Mouse (Mus musculus) adrenal gland, postnatal 4 days (tissue): Measurements from ENCODE around the gene Gm9040. TPM values are rescaled to one million over a fixed set of nuclear protein-coding genes. Genes with fewer than 3 reads are reported as not detected.
A peak's percentile ranks its signal among the peaks of the same experiment; 100 is the strongest.
"Not testable (repeated sequence)": the region's sequence is repeated elsewhere in the genome, so short reads cannot be mapped to it uniquely, and the experiment has no call there.

ENCODE experiments used
- DNase-seq, 2 experiments: peaks; one replicate each; pipeline ENCODE4 v3.0.0; 2021 to 2022; ENCODE audit warnings: low spot score in 2 of 2, mixed read lengths in 2 of 2
- long read RNA-seq, 2 experiments: library from polyadenylated mRNA; stranded (forward); transcript quantifications; one replicate each; pipeline ENCODE4 v2.0.0; 2021
- total RNA-seq, 2 experiments: library from RNA; stranded (reverse); gene quantifications; 2 replicates each; pipeline ENCODE4 v1.2.3; 2021

The Gm9040 gene
- total RNA-seq: not detected
- long read RNA-seq, experiment 1: 0 reads
- long read RNA-seq, experiment 2: 0 reads

- DNase-seq: not testable (repeated sequence)
Measured at GRCm38 (mm10) chr10:118326869-118327268, at the start of gene Gm9040. Gene Gm9040, minus strand, starts transcription at chr10:118326969.

- DNase-seq: peak; percentile 37 to 62
Measured at GRCm38 (mm10) chr10:118370443-118370842, 43.7 kb upstream of the Gm9040 start.

DNA sequence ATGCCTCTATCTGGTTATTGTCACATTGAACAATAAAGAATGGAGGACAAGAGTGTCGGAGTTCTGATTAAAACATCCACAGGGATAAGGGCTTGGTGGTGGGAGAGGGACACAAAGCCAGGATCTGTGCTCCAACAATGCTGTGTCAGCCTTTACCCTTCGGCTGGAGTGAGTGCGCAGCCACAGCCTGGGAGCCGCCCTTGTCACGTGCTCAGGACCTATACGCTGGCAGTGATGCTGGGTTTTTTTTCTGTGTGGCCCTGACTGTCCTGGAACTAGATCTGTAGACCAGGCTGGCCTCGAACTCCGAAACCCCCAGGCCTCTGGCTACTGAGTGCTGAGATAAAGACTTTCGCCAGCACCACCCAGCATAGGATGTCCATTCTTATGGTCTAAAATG, 42.7 kb upstream of the Gm9040 start:
- DNase-seq: no peak

DNA sequence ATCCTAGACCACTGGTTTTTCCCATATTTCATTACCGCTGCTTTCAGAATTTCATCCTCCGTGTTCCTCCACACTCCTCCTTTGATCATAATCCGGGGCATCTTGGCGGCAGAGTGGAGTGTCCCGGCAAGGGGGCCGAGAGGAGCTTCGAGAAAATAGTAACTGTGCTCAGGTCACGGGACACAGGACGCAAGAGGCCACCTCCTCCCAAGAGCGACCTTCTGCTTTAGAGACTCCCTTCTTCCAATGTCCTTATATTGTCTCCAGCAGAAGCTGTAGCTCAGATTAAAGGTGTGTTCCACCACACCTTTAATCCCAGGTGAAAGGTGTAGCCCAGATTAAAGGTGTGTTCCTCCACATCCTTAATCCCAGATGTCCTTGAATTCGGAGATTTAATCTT, 27.2 kb upstream of the Gm9040 start, which contains the start of gene Gm9049:
Gene Gm9049 (minus strand): TSS at position 101 of the 400 bp plus-strand sequence.
- DNase-seq: not testable (repeated sequence)

DNA sequence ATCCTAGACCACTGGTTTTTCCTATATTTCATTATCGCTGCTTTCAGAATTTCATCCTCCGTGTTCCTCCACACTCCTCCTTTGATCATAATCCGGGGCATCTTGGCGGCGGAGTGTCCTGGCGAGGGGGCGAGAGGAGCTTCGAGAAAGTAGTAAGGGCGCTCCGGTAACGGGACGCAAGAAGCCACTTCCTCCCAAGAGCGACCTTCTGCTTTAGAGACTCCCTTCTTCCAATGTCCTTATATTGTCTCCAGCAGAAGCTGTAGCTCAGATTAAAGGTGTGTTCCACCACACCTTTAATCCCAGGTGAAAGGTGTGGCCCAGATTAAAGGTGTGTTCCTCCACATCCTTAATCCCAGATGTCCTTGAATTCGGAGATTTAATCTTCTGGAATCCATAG, 21.8 kb upstream of the Gm9040 start, which contains the start of gene Gm9048:
Gene Gm9048 (minus strand): TSS at position 101 of the 400 bp plus-strand sequence.
- DNase-seq: not testable (repeated sequence)

- DNase-seq: not testable (repeated sequence)
Measured at GRCm38 (mm10) chr10:118343155-118343554, 16.4 kb upstream of the Gm9040 start, which contains the start of gene Gm9046. Gene Gm9046, minus strand, starts transcription at chr10:118343255.

DNA sequence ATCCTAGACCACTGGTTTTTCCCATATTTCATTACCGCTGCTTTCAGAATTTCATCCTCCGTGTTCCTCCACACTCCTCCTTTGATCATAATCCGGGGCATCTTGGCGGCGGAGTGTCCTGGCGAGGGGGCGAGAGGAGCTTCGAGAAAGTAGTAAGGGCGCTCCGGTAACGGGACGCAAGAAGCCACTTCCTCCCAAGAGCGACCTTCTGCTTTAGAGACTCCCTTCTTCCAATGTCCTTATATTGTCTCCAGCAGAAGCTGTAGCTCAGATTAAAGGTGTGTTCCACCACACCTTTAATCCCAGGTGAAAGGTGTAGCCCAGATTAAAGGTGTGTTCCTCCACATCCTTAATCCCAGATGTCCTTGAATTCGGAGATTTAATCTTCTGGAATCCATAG, 11.0 kb upstream of the Gm9040 start, which contains the start of gene Gm9045:
Gene Gm9045 (minus strand): TSS at position 101 of the 400 bp plus-strand sequence.
- not testable (repeated sequence) for DNase-seq

DNA sequence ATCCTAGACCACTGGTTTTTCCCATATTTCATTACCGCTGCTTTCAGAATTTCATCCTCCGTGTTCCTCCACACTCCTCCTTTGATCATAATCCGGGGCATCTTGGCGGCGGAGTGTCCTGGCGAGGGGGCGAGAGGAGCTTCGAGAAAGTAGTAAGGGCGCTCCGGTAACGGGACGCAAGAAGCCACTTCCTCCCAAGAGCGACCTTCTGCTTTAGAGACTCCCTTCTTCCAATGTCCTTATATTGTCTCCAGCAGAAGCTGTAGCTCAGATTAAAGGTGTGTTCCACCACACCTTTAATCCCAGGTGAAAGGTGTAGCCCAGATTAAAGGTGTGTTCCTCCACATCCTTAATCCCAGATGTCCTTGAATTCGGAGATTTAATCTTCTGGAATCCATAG, 5.5 kb upstream of the Gm9040 start, which contains the start of gene Gm9044:
Gene Gm9044 (minus strand): TSS at position 101 of the 400 bp plus-strand sequence.
- DNase-seq: not testable (repeated sequence)

- DNase-seq: no peak
Measured at GRCm38 (mm10) chr10:118319024-118319423, 7.7 kb downstream of the Gm9040 start.

DNA sequence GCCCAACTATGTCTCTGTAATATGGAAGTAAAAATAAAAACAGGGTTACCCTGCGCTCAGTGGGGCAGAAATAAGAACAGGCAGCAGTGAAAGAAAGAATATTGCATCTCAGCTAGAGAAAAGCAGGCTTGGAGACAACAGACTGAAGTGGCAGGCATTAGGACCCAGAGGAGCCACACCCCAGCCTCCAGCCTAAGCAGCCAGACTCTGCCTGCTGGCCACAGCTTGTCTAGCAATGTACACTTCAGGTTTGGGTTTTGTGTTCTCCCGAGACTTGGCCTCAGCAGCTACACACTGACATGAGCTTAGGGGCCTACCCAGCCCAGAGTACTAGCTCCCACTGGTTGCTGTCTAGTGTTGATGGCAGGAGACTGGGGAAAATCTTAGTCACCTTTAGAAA, 24.6 kb downstream of the Gm9040 start:
- not testable (repeated sequence) for DNase-seq

DNA sequence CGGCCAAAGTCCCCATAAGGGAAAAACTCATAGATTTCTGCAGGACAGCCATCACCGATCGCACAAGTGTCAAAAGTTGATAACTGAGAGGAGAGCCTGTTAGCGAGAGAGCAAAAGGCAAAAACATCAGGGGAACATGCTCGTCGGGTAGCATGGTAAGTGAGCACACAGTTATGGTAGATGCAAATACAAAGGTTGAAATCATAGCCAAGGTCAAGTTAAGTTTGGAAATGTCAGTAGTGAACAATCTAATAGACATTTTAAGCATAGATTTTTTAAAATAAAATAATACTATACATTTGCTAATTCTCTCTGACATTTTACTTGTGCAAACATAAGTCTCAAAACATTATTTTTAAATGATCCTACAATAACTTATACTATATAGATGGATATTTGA, 31.8 kb downstream of the Gm9040 start, which contains the start of gene Iltifb:
Gene Iltifb (minus strand): TSS at position 101 of the 400 bp plus-strand sequence.
- DNase-seq: no peak

GRCm38 (mm10) chr10:118283016-118283415, 43.8 kb downstream of the Gm9040 start:
- DNase-seq: not testable (repeated sequence)

- not testable (repeated sequence) for DNase-seq
Measured at GRCm38 (mm10) chr10:118282565-118282964, 44.2 kb downstream of the Gm9040 start.

- not testable (repeated sequence) for DNase-seq
Measured at GRCm38 (mm10) chr10:118278069-118278468, 48.7 kb downstream of the Gm9040 start.

Other genes with a start within 250 kb of the Gm9040 start
- gene Mdm1, start 185.2 kb downstream of the Gm9040 start, total RNA-seq: 10 to 100 TPM; 23.4 to 25.9 TPM
- gene Il22, start 122.0 kb downstream of the Gm9040 start, total RNA-seq: not detected
- under 1 TPM; 0.59 to 0.68 TPM for gene Gm32717, start 86.2 kb downstream of the Gm9040 start, total RNA-seq
- gene Gm32802, start 68.3 kb downstream of the Gm9040 start, total RNA-seq: under 1 TPM; 0.59 to 0.68 TPM
- not detected for gene Iltifb, start 31.9 kb downstream of the Gm9040 start, total RNA-seq
- gene Gm9044, start 5.4 kb upstream of the Gm9040 start, total RNA-seq: not detected
- gene Gm9045, start 10.9 kb upstream of the Gm9040 start, total RNA-seq: under 1 TPM in 1 of 2 experiments, not detected in 1; 0.14 TPM
- gene Gm9046, start 16.3 kb upstream of the Gm9040 start, total RNA-seq: not detected
- gene Gm9048, start 21.7 kb upstream of the Gm9040 start, total RNA-seq: under 1 TPM in 1 of 2 experiments, not detected in 1; 0.23 TPM
- under 1 TPM in 1 of 2 experiments, not detected in 1; 0.14 TPM for gene Gm9049, start 27.1 kb upstream of the Gm9040 start, total RNA-seq
- not detected for gene Ifng, start 114.1 kb upstream of the Gm9040 start, total RNA-seq